Mouse (Mus musculus): ENCODE data around the gene Zfp37.
A peak's percentile ranks its signal among the peaks of the same experiment; 100 is the strongest.
"Not testable (repeated sequence)": the region's sequence is repeated elsewhere in the genome, so short reads cannot be mapped to it uniquely, and the experiment has no call there.

Gene Zfp37

DNA sequence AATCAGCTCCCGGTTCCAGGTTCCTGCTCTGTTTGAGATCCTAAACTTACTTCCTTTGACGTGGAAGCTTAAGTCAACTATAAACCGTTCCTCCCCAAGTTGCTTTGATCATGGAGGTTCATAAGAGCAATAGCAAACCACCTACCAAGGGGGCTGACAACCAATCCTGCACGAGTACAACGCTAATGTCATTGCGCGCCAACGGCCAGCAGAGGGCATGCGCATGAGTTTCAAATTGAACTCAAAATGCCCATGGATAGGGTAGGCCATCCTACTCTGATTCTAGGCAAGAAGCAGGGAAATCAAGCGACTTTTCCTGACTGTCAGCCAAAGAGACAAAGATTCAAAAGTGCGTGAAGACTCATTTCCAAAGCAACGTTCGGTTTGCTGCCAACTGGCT, at the start of gene Zfp37:
TSS of gene Zfp37 (minus strand) at position 279 of the 400 bp plus-strand sequence.
- DNase-seq (ENCODE audit: low spot score in 2 of 2): no peak

- DNase-seq (ENCODE audit: low spot score in 2 of 2): no peak
Observed at GRCm38 (mm10) chr4:62278081-62278480, 47.2 kb upstream of the Zfp37 start.

- no peak for DNase-seq (ENCODE audit: low spot score in 2 of 2)
Observed at GRCm38 (mm10) chr4:62277222-62277621, 46.4 kb upstream of the Zfp37 start.

DNA sequence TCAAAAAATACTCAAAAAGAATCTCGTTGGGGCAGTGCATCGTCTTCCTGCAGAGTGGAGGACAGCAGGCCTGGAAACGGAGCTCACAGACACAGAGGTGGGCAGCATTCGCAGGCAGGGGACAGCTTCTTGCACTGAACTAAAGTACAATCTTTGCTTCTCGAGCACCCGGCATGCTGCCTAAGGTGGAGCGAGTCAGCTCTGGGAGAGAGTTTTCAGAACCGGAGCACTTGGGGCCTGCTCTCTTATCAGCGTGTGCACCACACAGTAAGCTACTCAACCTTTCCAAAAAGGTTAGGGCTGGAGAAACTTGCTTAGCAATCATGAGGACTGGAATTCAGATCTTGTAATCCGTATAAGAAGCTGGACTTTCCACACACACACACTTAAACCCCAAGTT, 45.8 kb upstream of the Zfp37 start:
- DNase-seq (ENCODE audit: low spot score in 2 of 2): no peak

DNA sequence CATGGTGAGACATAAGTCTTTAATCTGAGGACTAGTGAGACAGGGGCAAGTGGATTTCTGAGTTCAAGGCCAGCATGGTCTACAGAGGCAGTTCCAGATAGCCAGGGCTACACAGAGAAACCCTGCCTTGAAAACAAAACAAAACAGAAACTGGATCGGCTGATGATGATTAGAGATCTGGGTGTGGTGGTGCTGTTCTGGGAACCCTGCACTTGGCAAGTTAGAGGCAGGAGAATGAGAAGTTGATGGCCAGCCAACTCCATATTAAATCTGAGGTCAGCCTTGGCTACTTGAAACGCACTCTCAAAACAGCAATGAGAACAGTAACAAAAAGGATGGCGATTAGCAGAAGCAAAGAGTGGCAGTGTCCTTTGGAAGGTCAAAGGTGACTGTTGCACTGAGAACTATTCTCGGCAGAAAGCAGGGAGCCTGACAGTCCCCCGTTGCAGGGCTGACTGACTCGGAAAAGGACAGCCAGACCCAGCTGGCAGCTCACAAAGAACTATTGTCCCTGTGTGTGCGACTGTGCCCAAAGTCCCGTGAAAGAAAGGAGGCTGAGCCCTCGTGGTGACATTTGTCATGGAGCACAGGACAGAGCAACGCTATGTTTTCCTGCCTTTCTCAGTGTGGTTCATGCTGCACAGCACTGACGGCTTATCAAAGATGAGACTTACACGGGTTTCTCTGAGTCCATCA, 44.1 kb upstream of the Zfp37 start:
- DNase-seq (ENCODE audit: low spot score in 2 of 2): no peak

DNA sequence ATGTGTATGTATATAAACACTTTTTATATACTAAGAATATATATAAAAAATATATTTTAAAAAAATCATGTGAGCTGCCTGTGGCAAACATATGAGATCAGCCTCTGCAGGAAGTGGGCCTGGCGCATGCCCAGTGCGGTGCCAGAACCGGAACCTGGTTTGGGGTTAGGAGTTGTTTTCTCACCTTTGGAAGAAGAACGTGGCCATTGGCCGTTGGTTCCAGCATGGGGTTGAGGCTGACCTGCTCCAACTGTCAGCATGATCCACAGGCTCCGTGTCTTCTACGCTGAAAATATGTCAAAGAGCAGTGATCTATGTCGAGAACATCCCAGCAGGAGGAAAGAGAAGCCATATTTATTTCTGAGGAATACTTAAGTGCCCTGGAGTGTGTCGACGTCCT, 43.1 kb upstream of the Zfp37 start:
- no peak for DNase-seq (ENCODE audit: low spot score in 2 of 2)

GRCm38 (mm10) chr4:62272696-62273095, 41.8 kb upstream of the Zfp37 start:
- no peak for DNase-seq (ENCODE audit: low spot score in 2 of 2)

- no peak for DNase-seq (ENCODE audit: low spot score in 2 of 2)
Observed at GRCm38 (mm10) chr4:62267101-62267500, 36.3 kb upstream of the Zfp37 start.

DNA sequence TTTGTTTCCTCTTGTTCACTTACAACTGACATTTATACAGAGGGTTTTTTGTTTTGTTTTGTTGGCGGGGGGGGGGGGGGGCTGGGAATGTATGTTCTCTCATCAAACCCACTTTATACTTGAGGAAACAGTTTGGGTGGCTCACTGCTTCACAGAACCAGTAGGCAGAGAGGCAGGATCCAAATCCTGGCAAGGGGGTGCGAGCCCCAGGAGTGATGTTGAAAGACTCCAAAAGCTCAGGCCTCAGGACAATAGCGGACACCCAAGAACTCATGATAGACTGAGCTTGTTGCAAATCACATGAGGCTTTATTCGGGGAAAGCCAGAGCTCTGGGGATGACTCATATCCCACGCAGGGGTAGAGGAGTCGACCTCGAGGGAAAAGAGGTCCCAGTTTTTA, 35.2 kb upstream of the Zfp37 start:
- not testable (repeated sequence) for DNase-seq (ENCODE audit: low spot score in 2 of 2)

DNA sequence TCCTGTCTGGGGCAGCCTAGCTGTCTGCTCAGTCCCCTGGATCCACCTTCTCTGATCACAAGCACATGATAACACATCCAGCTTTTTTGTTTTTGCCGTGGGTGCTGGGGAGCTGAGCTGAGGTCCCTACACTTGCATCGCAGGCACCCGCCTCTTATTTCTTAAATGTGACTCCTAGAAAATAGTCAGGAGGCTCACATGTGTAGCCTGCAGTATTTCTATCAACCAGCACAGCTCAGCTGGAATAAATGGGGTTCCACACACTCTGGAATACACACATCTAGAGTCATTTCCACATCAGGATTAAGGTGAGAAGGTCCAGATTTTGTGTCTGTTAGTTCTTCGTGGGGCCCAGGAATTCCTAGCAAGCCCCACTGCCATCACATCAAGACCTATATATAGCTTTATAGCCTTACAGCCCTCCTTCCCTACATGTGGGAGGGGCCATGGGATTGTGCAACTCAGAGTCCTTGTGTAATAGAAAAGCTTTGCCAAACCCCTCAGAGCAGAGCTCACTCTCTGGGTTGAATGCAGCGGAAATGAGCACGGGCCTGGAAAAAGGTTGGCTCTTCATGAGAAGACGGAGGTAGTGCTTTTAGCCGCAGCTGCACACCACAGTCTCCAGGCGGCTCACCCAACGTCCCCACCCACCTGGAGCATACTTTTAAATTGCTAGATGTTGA, 34.4 kb upstream of the Zfp37 start:
- DNase-seq (ENCODE audit: low spot score in 2 of 2): no peak

DNA sequence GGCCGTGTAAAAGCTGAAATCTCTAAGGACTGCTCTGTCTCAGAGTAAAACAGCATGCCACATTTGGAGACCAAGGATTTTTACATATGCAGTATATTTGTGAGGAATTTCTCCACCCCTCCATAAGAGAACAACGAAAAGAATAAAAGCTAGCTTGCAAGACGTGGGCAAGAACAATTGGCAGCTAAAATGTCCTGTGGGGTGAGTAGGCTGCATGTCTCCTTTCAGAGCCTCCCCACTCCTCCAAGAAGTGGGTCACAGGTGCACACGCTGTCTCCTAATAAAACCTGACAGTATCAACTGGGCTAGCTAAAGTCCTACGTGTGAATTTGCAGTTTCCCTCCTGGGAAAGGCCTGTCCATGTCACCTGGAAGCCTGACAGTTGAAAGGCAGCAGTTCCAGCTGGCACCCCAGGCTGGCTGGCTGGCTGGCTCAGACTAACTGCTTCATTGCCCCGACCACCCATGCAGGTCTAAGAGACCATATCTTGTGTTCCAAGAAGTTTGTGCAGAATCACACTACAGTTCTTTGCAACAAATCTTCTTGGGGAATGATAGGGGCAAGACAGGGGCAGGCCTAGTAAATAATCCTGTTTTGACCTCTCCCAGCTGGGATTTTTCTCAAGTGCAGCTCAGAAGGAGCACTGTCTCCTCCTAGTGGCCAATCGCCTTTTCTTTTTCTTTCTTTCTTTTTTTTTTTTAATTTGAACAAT, 32.4 kb upstream of the Zfp37 start:
- DNase-seq (ENCODE audit: low spot score in 2 of 2): no peak

GRCm38 (mm10) chr4:62262276-62262675, 31.4 kb upstream of the Zfp37 start, which contains the start of gene Slc31a2:
Slc31a2 (plus strand) TSS chr4:62262562.
- DNase-seq (ENCODE audit: low spot score in 2 of 2): no peak

GRCm38 (mm10) chr4:62256931-62257330, 26.1 kb upstream of the Zfp37 start:
- DNase-seq (ENCODE audit: low spot score in 2 of 2): peak; percentile 15 to 32

- DNase-seq (ENCODE audit: low spot score in 2 of 2): no peak
Observed at GRCm38 (mm10) chr4:62254551-62254950, 23.7 kb upstream of the Zfp37 start.

GRCm38 (mm10) chr4:62251776-62252175, 20.9 kb upstream of the Zfp37 start:
- no peak for DNase-seq (ENCODE audit: low spot score in 2 of 2)

GRCm38 (mm10) chr4:62250896-62251544, 20.2 kb upstream of the Zfp37 start:
- DNase-seq (ENCODE audit: low spot score in 2 of 2): no peak

DNA sequence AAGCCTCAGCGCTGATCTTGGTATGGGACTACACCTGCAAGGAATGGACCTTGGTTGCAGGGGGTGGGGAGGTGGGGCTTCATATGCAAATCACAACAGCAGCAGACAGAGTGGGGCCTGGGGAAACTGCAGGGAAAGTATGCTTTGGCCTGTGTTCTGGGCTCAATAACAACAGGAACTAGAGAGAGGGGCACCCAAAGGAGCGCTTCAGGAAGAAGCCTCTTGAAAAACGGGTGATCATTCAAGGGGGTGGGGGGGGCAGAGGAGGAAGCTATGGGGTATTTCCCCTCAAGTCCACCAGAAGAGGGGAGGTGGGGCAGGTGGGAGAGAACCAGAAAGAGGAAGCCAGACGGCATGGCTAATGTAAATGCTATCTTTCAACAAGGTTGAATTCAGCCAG, 17.5 kb upstream of the Zfp37 start:
- no peak for DNase-seq (ENCODE audit: low spot score in 2 of 2)

DNA sequence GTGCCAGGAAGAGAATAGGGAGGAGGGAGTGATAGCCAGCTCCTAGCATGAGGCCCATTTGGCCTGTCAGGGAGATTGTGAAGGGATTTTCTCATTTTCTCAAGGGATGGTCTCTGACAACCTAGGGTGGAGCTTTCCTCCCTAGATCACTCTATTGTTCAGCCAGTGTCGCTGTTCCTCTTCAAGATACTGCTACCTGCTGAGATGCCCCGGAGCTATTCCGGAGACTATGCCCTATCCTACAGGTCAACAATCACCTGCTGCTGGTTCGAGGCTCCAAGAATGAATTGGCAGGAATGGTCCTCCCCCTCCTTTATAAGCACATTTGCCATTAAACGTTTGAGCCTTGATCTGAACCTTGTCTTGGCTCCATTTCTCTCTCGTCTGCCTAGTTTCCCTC, 9.7 kb upstream of the Zfp37 start:
- DNase-seq (ENCODE audit: low spot score in 2 of 2): no peak

GRCm38 (mm10) chr4:62230153-62230552, 694 bp downstream of the Zfp37 start:
- DNase-seq (ENCODE audit: low spot score in 2 of 2): no peak

DNA sequence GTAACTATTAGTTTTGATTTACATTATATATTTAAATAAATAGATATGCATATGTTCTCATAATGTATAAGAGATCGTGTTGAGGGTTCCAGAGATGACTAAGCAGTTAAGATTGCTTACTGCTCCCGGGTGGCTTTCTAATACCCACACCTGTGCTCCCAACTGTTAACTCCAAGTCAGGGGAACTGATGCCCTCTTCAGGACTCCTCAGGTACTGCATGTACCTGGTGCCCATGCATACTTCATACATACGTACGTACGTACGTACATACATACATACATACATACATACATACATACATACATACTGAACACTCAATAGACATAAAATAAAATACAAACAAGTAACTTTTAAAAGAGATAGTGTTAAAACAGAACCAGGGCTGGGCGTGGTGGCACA, 1.4 kb downstream of the Zfp37 start:
- DNase-seq (ENCODE audit: low spot score in 2 of 2): no peak

- DNase-seq (ENCODE audit: low spot score in 2 of 2): peak in 1 of 2 experiments; percentile 50
Observed at GRCm38 (mm10) chr4:62228391-62228790, 2.5 kb downstream of the Zfp37 start.

- no peak for DNase-seq (ENCODE audit: low spot score in 2 of 2)
Observed at GRCm38 (mm10) chr4:62213490-62213889, 17.4 kb downstream of the Zfp37 start.
